In the genomic region with DNA sequence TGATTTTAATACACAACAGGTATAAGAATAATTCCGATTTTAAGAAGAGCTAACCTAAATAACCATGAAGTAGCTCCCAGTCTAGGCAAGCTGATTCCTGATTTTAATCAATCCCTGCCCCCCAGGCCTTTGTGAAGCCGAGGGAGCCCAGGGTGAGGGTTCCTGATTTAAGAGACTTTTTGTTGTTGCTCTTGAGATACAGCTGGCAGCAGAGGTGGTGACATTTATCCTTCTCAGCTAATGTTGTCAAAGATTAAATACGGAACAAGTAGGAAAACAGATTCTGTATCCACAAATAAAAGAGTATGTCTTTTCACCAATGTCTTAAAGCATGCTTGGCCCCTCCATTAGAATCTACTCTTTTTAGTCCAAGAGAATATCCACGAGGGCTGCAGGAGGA, we compare ENCODE assay signal across 27 mouse cellular contexts. TPM values are rescaled to one million over a fixed set of nuclear protein-coding genes. Genes with fewer than 3 reads are reported as not detected.
DNase-seq lines count a peak whose midpoint lies in the region; ATAC-seq and TF ChIP-seq lines count a peak whose summit lies in the region.
"Had no signal": no experiment of that assay in that cellular context is flagged by ENCODE, and none has a peak within 500 bp of the region (broad histone marks: within the 10 kb centered on the region; RNA-seq: fewer than 3 reads in every experiment).

No protein-coding gene starts in this region.

- no peak for ATAC-seq in hindbrain, embryonic 15.5 days (ENCODE audit: low FRiP score, low read depth)
- ATAC-seq in hindbrain, embryonic 13.5 days (ENCODE audit: low FRiP score) = no peak
- no peak for ATAC-seq in midbrain, embryonic 11.5 days (ENCODE audit: low FRiP score)
- no peak for ATAC-seq in midbrain, embryonic 15.5 days (replicated peaks)
- ATAC-seq: forebrain, embryonic 15.5 days; intestine, embryonic 15.5 days; Patski had no signal

- no peak overlapping the region for H3K9ac ChIP-seq in hindbrain, embryonic 15.5 days
- no peak overlapping the region for H3K9ac ChIP-seq in hindbrain, embryonic 13.5 days
- 0 out of 2 replicates have a peak overlapping the region, but pooled peaks have one; percentile 30 for H3K9ac ChIP-seq in midbrain, embryonic 11.5 days (ENCODE audit: low read length)
- H3K9ac ChIP-seq in midbrain, embryonic 15.5 days = no peak overlapping the region
- H3K9ac ChIP-seq: embryonic facial prominence, embryonic 13.5 days; forebrain, embryonic 12.5 days; forebrain, embryonic 15.5 days; heart, embryonic 13.5 days; hindbrain, embryonic 14.5 days; intestine, embryonic 15.5 days had no signal

- no peaks in the 10 kb centered on the region for H3K9me3 ChIP-seq in hindbrain, embryonic 15.5 days
- H3K9me3 ChIP-seq in hindbrain, embryonic 13.5 days = no peaks in the 10 kb centered on the region
- H3K9me3 ChIP-seq in midbrain, embryonic 11.5 days (ENCODE audit: control insufficient read depth, low read length) = no peaks in the 10 kb centered on the region
- H3K9me3 ChIP-seq in midbrain, embryonic 15.5 days = no peaks in the 10 kb centered on the region
- H3K9me3 ChIP-seq: embryonic facial prominence, embryonic 10.5 days; embryonic facial prominence, embryonic 13.5 days; forebrain, embryonic 12.5 days; forebrain, embryonic 15.5 days; G1E; heart, embryonic 10.5 days; heart, embryonic 13.5 days; intestine, embryonic 15.5 days had no signal

- H3K4me2 ChIP-seq in hindbrain, embryonic 15.5 days = no peak overlapping the region
- no peak overlapping the region for H3K4me2 ChIP-seq in hindbrain, embryonic 13.5 days
- no peak overlapping the region for H3K4me2 ChIP-seq in midbrain, embryonic 11.5 days
- no peak overlapping the region for H3K4me2 ChIP-seq in midbrain, embryonic 15.5 days
- H3K4me2 ChIP-seq: embryonic facial prominence, embryonic 13.5 days; forebrain, embryonic 12.5 days; forebrain, embryonic 15.5 days; heart, embryonic 13.5 days; hindbrain, embryonic 14.5 days; intestine, embryonic 15.5 days had no signal

- H3K4me3 ChIP-seq in hindbrain, embryonic 15.5 days = no peak overlapping the region
- H3K4me3 ChIP-seq in hindbrain, embryonic 13.5 days = no peak overlapping the region
- no peak overlapping the region for H3K4me3 ChIP-seq in midbrain, embryonic 11.5 days (ENCODE audit: low read depth, low read length)
- no peak overlapping the region for H3K4me3 ChIP-seq in midbrain, embryonic 15.5 days
- H3K4me3 ChIP-seq in cortical plate, adult 2 months (ENCODE audit: insufficient read depth, low read length) = no peak overlapping the region
- H3K4me3 ChIP-seq: embryonic facial prominence, embryonic 10.5 days; embryonic facial prominence, embryonic 13.5 days; erythroblast, embryonic 14.5 days; forebrain, embryonic 12.5 days; forebrain, embryonic 15.5 days; heart, adult 2 months; heart, embryonic 10.5 days; heart, embryonic 13.5 days; intestine, embryonic 15.5 days had no signal

- TF ChIP-seq POLR2A in cortical plate, adult 2 months (IDR thresholded peaks at IDR 0.05; ENCODE audit: extremely low read depth, insufficient read depth, low read length) = no peak

- WGBS in hindbrain, embryonic 15.5 days = 50% methylated on average over 4 of the region's 4 CpGs
- WGBS in hindbrain, embryonic 13.5 days = 56% methylated on average over 4 of the region's 4 CpGs
- 59% methylated on average over 4 of the region's 4 CpGs for WGBS in midbrain, embryonic 11.5 days
- WGBS in midbrain, embryonic 15.5 days = 44% methylated on average over 4 of the region's 4 CpGs

- DNase-seq in midbrain, embryonic 11.5 days (ENCODE audit: low spot score, missing footprints) = peak; percentile 78
- no peak for DNase-seq in left cerebral cortex, postnatal 25 days (ENCODE audit: low spot score in 2 of 2)
- DNase-seq: adrenal gland, postnatal 10 days; adrenal gland, postnatal 36 days; B cell, adult 2 months; cerebellum, adult 18-20 months; cerebellum, adult 9-10 months; cerebellum, postnatal 14 days; embryo, embryonic 11 days; gastrocnemius, postnatal 25 days; heart, adult 2 months had no signal

- no peaks in the 10 kb centered on the region for H3K4me1 ChIP-seq in hindbrain, embryonic 15.5 days (replicated peaks)
- H3K4me1 ChIP-seq in hindbrain, embryonic 13.5 days (replicated peaks) = peaks cover 15% of the 10 kb centered on the region
- no peaks in the 10 kb centered on the region for H3K4me1 ChIP-seq in midbrain, embryonic 11.5 days (ENCODE audit: control insufficient read depth, insufficient read depth, low read length)
- no peaks in the 10 kb centered on the region for H3K4me1 ChIP-seq in midbrain, embryonic 15.5 days
- 0 out of 2 replicates have a peak, but pooled peaks cover 1% of the 10 kb centered on the region for H3K4me1 ChIP-seq in cortical plate, adult 2 months (ENCODE audit: control insufficient read depth, insufficient read depth, low read length)
- H3K4me1 ChIP-seq: embryonic facial prominence, embryonic 13.5 days; heart, embryonic 10.5 days; intestine, embryonic 15.5 days had no signal

- intact Hi-C loops in left cerebral cortex, postnatal 25 days (cut with DNase I) = no loop called here

- H3K36me3 ChIP-seq in hindbrain, embryonic 15.5 days = no peaks in the 10 kb centered on the region
- H3K36me3 ChIP-seq in hindbrain, embryonic 13.5 days = no peaks in the 10 kb centered on the region
- no peaks in the 10 kb centered on the region for H3K36me3 ChIP-seq in midbrain, embryonic 11.5 days (ENCODE audit: control insufficient read depth, insufficient read depth, low read length)
- no peaks in the 10 kb centered on the region for H3K36me3 ChIP-seq in midbrain, embryonic 15.5 days (replicated peaks)
- H3K36me3 ChIP-seq: embryonic facial prominence, embryonic 10.5 days; embryonic facial prominence, embryonic 13.5 days; forebrain, embryonic 12.5 days; forebrain, embryonic 15.5 days; G1E; heart, embryonic 10.5 days; heart, embryonic 13.5 days; intestine, embryonic 15.5 days had no signal

- no peaks in the 10 kb centered on the region for H3K27me3 ChIP-seq in hindbrain, embryonic 15.5 days
- no peaks in the 10 kb centered on the region for H3K27me3 ChIP-seq in hindbrain, embryonic 13.5 days
- H3K27me3 ChIP-seq in midbrain, embryonic 11.5 days (ENCODE audit: control insufficient read depth, insufficient read depth, low read length) = no peaks in the 10 kb centered on the region
- no peaks in the 10 kb centered on the region for H3K27me3 ChIP-seq in midbrain, embryonic 15.5 days (replicated peaks)
- H3K27me3 ChIP-seq: CH12.LX; embryonic facial prominence, embryonic 13.5 days; forebrain, embryonic 12.5 days; forebrain, embryonic 15.5 days; heart, embryonic 13.5 days; intestine, embryonic 15.5 days; Patski had no signal

- H3K27ac ChIP-seq in hindbrain, embryonic 15.5 days (replicated peaks) = 0 out of 2 replicates have a peak overlapping the region, but pooled peaks have one; percentile 46
- H3K27ac ChIP-seq in hindbrain, embryonic 13.5 days = no peak overlapping the region
- no peak overlapping the region for H3K27ac ChIP-seq in midbrain, embryonic 11.5 days (ENCODE audit: low read depth, low read length)
- H3K27ac ChIP-seq in midbrain, embryonic 15.5 days = no peak overlapping the region
- peak overlapping the region; percentile 31; the same call in 1 of the 2 replicates for H3K27ac ChIP-seq in cortical plate, adult 2 months (ENCODE audit: insufficient read depth, low read length)
- H3K27ac ChIP-seq: embryonic facial prominence, embryonic 10.5 days; embryonic facial prominence, embryonic 13.5 days; forebrain, embryonic 12.5 days; forebrain, embryonic 15.5 days; heart, adult 2 months; heart, embryonic 10.5 days; heart, embryonic 13.5 days; hindbrain, embryonic 14.5 days; intestine, embryonic 15.5 days had no signal

- TF ChIP-seq CTCF in cortical plate, adult 2 months (IDR thresholded peaks at IDR 0.05; ENCODE audit: extremely low read depth, insufficient read depth, low read length) = no peak

RNA-seq across cellular contexts. Expression of a gene that starts 9.9 kb away (rescaled TPM):
- 33.0 and 38.6 TPM in 2 replicates for polyA plus RNA-seq in hindbrain, embryonic 15.5 days (2015; fragmentation: Nextera tagmentation; extraction: Ambion mirVana)
- 22.5 and 26.2 TPM in 2 replicates for polyA plus RNA-seq in hindbrain, embryonic 13.5 days (2015; fragmentation: Nextera tagmentation; extraction: Ambion mirVana)
- 7.2 and 7.7 TPM in 2 replicates for polyA plus RNA-seq in midbrain, embryonic 11.5 days (2014; fragmentation: Nextera tagmentation; extraction: Ambion mirVana)
- 23.7 and 24.2 TPM in 2 replicates for polyA plus RNA-seq in midbrain, embryonic 15.5 days (2015; fragmentation: Nextera tagmentation; extraction: Ambion mirVana)
- polyA plus RNA-seq in cortical plate, adult 2 months (2012; rRNA removed) = 79.4 and 85.9 TPM in 2 replicates
- total RNA-seq in left cerebral cortex, postnatal 25 days (2021) = 100 to 1,000 TPM; 116 to 117 TPM

RNA-seq across cellular contexts. Expression of a gene that starts 51.1 kb away (rescaled TPM):
- 2.9 and 3.6 TPM in 2 replicates for polyA plus RNA-seq in hindbrain, embryonic 15.5 days (2015; fragmentation: Nextera tagmentation; extraction: Ambion mirVana)
- 2.6 and 3.5 TPM in 2 replicates for polyA plus RNA-seq in hindbrain, embryonic 13.5 days (2015; fragmentation: Nextera tagmentation; extraction: Ambion mirVana)
- polyA plus RNA-seq in midbrain, embryonic 11.5 days (2014; fragmentation: Nextera tagmentation; extraction: Ambion mirVana) = 2.5 and 2.6 TPM in 2 replicates
- polyA plus RNA-seq in midbrain, embryonic 15.5 days (2015; fragmentation: Nextera tagmentation; extraction: Ambion mirVana) = 1.6 and 1.8 TPM in 2 replicates
- polyA plus RNA-seq in cortical plate, adult 2 months (2012; rRNA removed) = 2.0 and 2.2 TPM in 2 replicates
- 1 to 10 TPM in 1 of 2 experiments, under 1 TPM in 1; 0.80 to 1.8 TPM for total RNA-seq in left cerebral cortex, postnatal 25 days (2021)
- total RNA-seq: CH12.LX, G1E had no signal
- polyA plus RNA-seq: erythroblast, embryonic 14.5 days; G1E had no signal

Comparison
In these comparisons a context has a peak if more than half of its experiments do, and no peak if none do; other contexts are left out.
1. H3K27ac ChIP-seq: peak in hindbrain, embryonic 15.5 days (single experiment) and cortical plate, adult 2 months (single experiment); none in hindbrain, embryonic 13.5 days (single experiment), midbrain, embryonic 11.5 days (single experiment) and midbrain, embryonic 15.5 days (single experiment).